18 mouse cellular contexts compared by ENCODE assay signal in genomic region chr2:92474920-92475319, GRCm38 (mm10). TPM values are rescaled to one million over a fixed set of nuclear protein-coding genes. Genes with fewer than 3 reads are reported as not detected.
DNase-seq lines count a peak whose midpoint lies in the region; ATAC-seq and TF ChIP-seq lines count a peak whose summit lies in the region.
"Had no signal": no experiment of that assay in that cellular context is flagged by ENCODE, and none has a peak within 500 bp of the region (broad histone marks: within the 10 kb centered on the region; RNA-seq: fewer than 3 reads in every experiment).

No protein-coding gene starts in this region.

- peak; percentile 53 for DNase-seq in 416B (ENCODE audit: low read depth)
- DNase-seq in ES-E14 (ENCODE audit: low read depth, low spot score), result no peak
- DNase-seq in spleen, postnatal 36 days (ENCODE audit: low spot score in 2 of 2), result no peak
- DNase-seq in lung, postnatal 4 days, result no peak
- no peak for DNase-seq in cerebellum, postnatal 14 days
- DNase-seq: adrenal gland, adult 2 months; adrenal gland, postnatal 25 days; cerebellum, adult 18-20 months; cerebellum, adult 9-11 months; gastrocnemius, postnatal 36 days; heart, adult 11 months; heart, postnatal 36 days had no signal

- peak overlapping the region; percentile 44 for H3K27ac ChIP-seq in ES-E14 (ENCODE audit: insufficient read depth, low read depth, low read length, poor library complexity, severe bottlenecking)
- no peak overlapping the region for H3K27ac ChIP-seq in intestine, embryonic 15.5 days
- H3K27ac ChIP-seq in small intestine, adult 2 months (ENCODE audit: insufficient read depth, low read depth, low read length), result peak overlapping the region; percentile 51; the same call in 1 of the 2 replicates
- H3K27ac ChIP-seq: embryonic facial prominence, embryonic 10.5 days; heart, embryonic 13.5 days had no signal

- no peak for TF ChIP-seq CTCF in small intestine, adult 2 months (IDR thresholded peaks at IDR 0.05; ENCODE audit: extremely low read depth, insufficient read length, insufficient replicate concordance, low read depth, low read length)

- WGBS in intestine, embryonic 15.5 days, result 77% methylated on average over 3 of the region's 3 CpGs
- WGBS in small intestine, adult 2 months, result 50% methylated on average over 3 of the region's 3 CpGs

- peak; percentile 41; the same call in 1 of the 2 replicates for ATAC-seq in intestine, embryonic 15.5 days
- ATAC-seq: forebrain, embryonic 14.5 days; hindbrain, embryonic 16.5 days had no signal

- no peaks in the 10 kb centered on the region for H3K9me3 ChIP-seq in ES-E14 (ENCODE audit: control insufficient read depth, insufficient read depth, low read depth, low read length)
- H3K9me3 ChIP-seq in intestine, embryonic 15.5 days, result no peaks in the 10 kb centered on the region
- H3K9me3 ChIP-seq: embryonic facial prominence, embryonic 10.5 days had no signal

- peaks cover 0 to 2% of the 10 kb centered on the region in 2 experiments; a peak in 1 of 4 replicates for H3K4me1 ChIP-seq in ES-E14 (ENCODE audit: control insufficient read depth in 2 of 2, insufficient read depth in 2 of 2, low read length in 2 of 2, poor library complexity in 1 of 2)
- peaks cover 5% of the 10 kb centered on the region; the same call in 1 of the 2 replicates for H3K4me1 ChIP-seq in intestine, embryonic 15.5 days (replicated peaks)
- H3K4me1 ChIP-seq in small intestine, adult 2 months (ENCODE audit: control insufficient read depth, insufficient read depth, insufficient read length, low read length), result peaks cover 6% of the 10 kb centered on the region

- no peak overlapping the region for H3K9ac ChIP-seq in ES-E14 (ENCODE audit: insufficient read depth, low read depth, low read length, poor library complexity, severe bottlenecking)
- no peak overlapping the region for H3K9ac ChIP-seq in intestine, embryonic 15.5 days
- H3K9ac ChIP-seq: heart, embryonic 13.5 days had no signal

- no peak for TF ChIP-seq POLR2A in small intestine, adult 2 months (IDR thresholded peaks at IDR 0.05; ENCODE audit: low read depth, low read length)

- H3K27me3 ChIP-seq in intestine, embryonic 15.5 days (replicated peaks), result no peaks in the 10 kb centered on the region
- no peaks in the 10 kb centered on the region for H3K27me3 ChIP-seq in small intestine, adult 2 months (ENCODE audit: control insufficient read depth, insufficient read depth, low read length)
- H3K27me3 ChIP-seq: heart, embryonic 13.5 days had no signal

- in situ Hi-C loops in ES-E14 (cut with MboI; ENCODE audit: low sequenced_read_pairs in 2 of 2, unreplicated experiment in 2 of 2), result loop anchor here in 1 of 2 experiments (25.0 kb wide), 1 partner anchor 337 kb away; no protein-coding TSS in a partner anchor

- no peaks in the 10 kb centered on the region for H3K36me3 ChIP-seq in ES-E14 (ENCODE audit: control insufficient read depth, insufficient read depth, low read length, poor library complexity, severe bottlenecking)
- H3K36me3 ChIP-seq in intestine, embryonic 15.5 days, result no peaks in the 10 kb centered on the region
- no peaks in the 10 kb centered on the region for H3K36me3 ChIP-seq in small intestine, adult 2 months (ENCODE audit: control insufficient read depth, insufficient read depth, low read length)
- H3K36me3 ChIP-seq: embryonic facial prominence, embryonic 10.5 days; heart, embryonic 13.5 days had no signal

- H3K4me3 ChIP-seq in ES-E14 (ENCODE audit: insufficient read depth in 1 of 2, low read depth in 1 of 2, low read length in 2 of 2, poor library complexity in 1 of 2, severe bottlenecking in 1 of 2), result no peak overlapping the region
- no peak overlapping the region for H3K4me3 ChIP-seq in intestine, embryonic 15.5 days (replicated peaks)
- H3K4me3 ChIP-seq in small intestine, adult 2 months (ENCODE audit: low read depth, low read length), result no peak overlapping the region
- H3K4me3 ChIP-seq: embryonic facial prominence, embryonic 10.5 days; heart, embryonic 13.5 days had no signal

- H3K4me2 ChIP-seq in intestine, embryonic 15.5 days (replicated peaks), result no peak overlapping the region
- H3K4me2 ChIP-seq: heart, embryonic 13.5 days had no signal

TF ChIP-seq in ES-E14, 5 proteins besides CTCF, POLR2A, EP300 and RAD21:
- TF ChIP-seq CHD2 (IDR thresholded peaks at IDR 0.05; ENCODE audit: low read depth, low read length), result no peak
- TF ChIP-seq HCFC1 (IDR thresholded peaks at IDR 0.05; ENCODE audit: borderline replicate concordance, insufficient read depth, low read length), result no peak
- TF ChIP-seq MAFK (IDR thresholded peaks at IDR 0.05; ENCODE audit: insufficient read depth, low read depth, low read length), result no peak
- no peak for TF ChIP-seq ZNF384 (IDR thresholded peaks at IDR 0.05; ENCODE audit: low read depth, low read length)
- TF ChIP-seq ZC3H11A (IDR thresholded peaks at IDR 0.05; ENCODE audit: borderline replicate concordance, low read depth, low read length), result no peak

RNA-seq across cellular contexts. Expression of gene Slc35c1, which starts 14.6 kb away (rescaled TPM):
- 4.8 and 5.2 TPM in 2 replicates for total RNA-seq in ES-E14 (2012; rRNA removed)
- 37.3 and 44.5 TPM in 2 replicates for polyA plus RNA-seq in intestine, embryonic 15.5 days (2015; fragmentation: Nextera tagmentation; extraction: Ambion mirVana)
- 124 and 160 TPM in 2 replicates for polyA plus RNA-seq in small intestine, adult 2 months (2012; rRNA removed)

RNA-seq across cellular contexts. Expression of gene Cry2, which starts 41.1 kb away (rescaled TPM):
- total RNA-seq in ES-E14 (2012; rRNA removed), result 11.7 and 19.3 TPM in 2 replicates
- 14.5 and 15.8 TPM in 2 replicates for polyA plus RNA-seq in intestine, embryonic 15.5 days (2015; fragmentation: Nextera tagmentation; extraction: Ambion mirVana)
- polyA plus RNA-seq in small intestine, adult 2 months (2012; rRNA removed), result 4.7 and 13.1 TPM in 2 replicates
